Mouse (Mus musculus) hindbrain, embryonic 11.5 days (tissue): ENCODE measurements around the gene Dynlt1c. TPM values are rescaled to one million over a fixed set of nuclear protein-coding genes. Genes with fewer than 3 reads are reported as not detected.
"Not testable (repeated sequence)": the region's sequence is repeated elsewhere in the genome, so short reads cannot be mapped to it uniquely, and the experiment has no call there.

ENCODE experiments used
- ATAC-seq: fragments of 200-750 bp; cut with Nextera tagmentation; 2 replicates; pipeline ENCODE4 v1.8.0; 2017; ENCODE audit warnings: mild to moderate bottlenecking, moderate TSS enrichment, moderate library complexity; ENCODE audit not compliant: low FRiP score
- DNase-seq: peaks from one replicate; pipeline ENCODE4 v3.0.0-alpha.2; 2015; ENCODE audit warnings: low spot score
- H3K27ac ChIP-seq: fragments of 300-500 bp; sonication (generic); 2 replicates; pipeline ENCODE4 v1.5.1; 2014; ENCODE audit warnings: mild to moderate bottlenecking, low read depth, low read length
- H3K27me3 ChIP-seq: fragments of 300-500 bp; sonication (generic); 2 replicates; pipeline ENCODE4 v1.6.1; 2014; ENCODE audit warnings: mild to moderate bottlenecking, low read length, moderate library complexity, mixed read lengths; ENCODE audit not compliant: control insufficient read depth, insufficient read depth
- H3K36me3 ChIP-seq: fragments of 300-500 bp; sonication (generic); 2 replicates; pipeline ENCODE4 v1.6.1; 2014; ENCODE audit warnings: mild to moderate bottlenecking, low read length, moderate library complexity, mixed read lengths; ENCODE audit not compliant: control insufficient read depth, insufficient read depth
- H3K4me1 ChIP-seq: fragments of 300-500 bp; sonication (generic); replicated peaks from 2 replicates; pipeline ENCODE4 v1.6.1; 2014; ENCODE audit warnings: low read length, mixed read lengths; ENCODE audit not compliant: control insufficient read depth, insufficient read depth
- H3K4me2 ChIP-seq: fragments of 300-500 bp; sonication (generic); replicated peaks from 2 replicates; pipeline ENCODE4 v1.6.1; 2014; ENCODE audit warnings: mild to moderate bottlenecking, low read depth, low read length
- H3K4me3 ChIP-seq: fragments of 300-500 bp; sonication (generic); 2 replicates; pipeline ENCODE4 v1.5.1; 2014; ENCODE audit warnings: low read depth, low read length
- H3K9ac ChIP-seq: fragments of 300-500 bp; sonication (generic); 2 replicates; pipeline ENCODE4 v1.6.1; 2014; ENCODE audit warnings: low read depth, low read length
- H3K9me3 ChIP-seq: fragments of 300-500 bp; sonication (generic); 2 replicates; pipeline ENCODE4 v1.6.1; 2016; ENCODE audit warnings: low read length; ENCODE audit not compliant: control insufficient read depth
- WGBS: fragments of 180-500 bp; shearing (Covaris S2); extraction: QIAGEN DNeasy Blood & Tissue Kit; methylation state at CpG from one replicate; pipeline ENCODE4 v1.1.7; 2014; 5-methylcytosine and 5-hydroxymethylcytosine counted together
- polyA plus RNA-seq: library from polyadenylated mRNA; unstranded; fragments of >200 nt; fragmentation: Nextera tagmentation; extraction: Ambion mirVana; gene quantifications from 2 replicates; pipeline ENCODE4 v1.2.1, GENCODE M21; 2014

The Dynlt1c gene
- polyA plus RNA-seq, 1 experiment from 2014 or later, result 41.5 TPM

GRCm38 (mm10) chr17:6644210-6644609, 42.7 kb downstream of the Dynlt1c start:
- not testable (repeated sequence) for H3K4me1 ChIP-seq, H3K27ac ChIP-seq, H3K27me3 ChIP-seq, ATAC-seq, H3K9ac ChIP-seq, H3K4me3 ChIP-seq, H3K36me3 ChIP-seq, H3K9me3 ChIP-seq, DNase-seq, H3K4me2 ChIP-seq
- 89% methylated on average over 7 of the region's 9 CpGs for WGBS

GRCm38 (mm10) chr17:6644673-6645072, 43.2 kb downstream of the Dynlt1c start:
- H3K4me1 ChIP-seq, result not testable (repeated sequence)

GRCm38 (mm10) chr17:6645668-6646067, 44.2 kb downstream of the Dynlt1c start:
- not testable (repeated sequence) for H3K4me3 ChIP-seq, DNase-seq
- WGBS, result 93% methylated on average over 4 of the region's 4 CpGs

More at GRCm38 (mm10) chr17:6644673-6645072, 43.2 kb downstream of the Dynlt1c start:
- not testable (repeated sequence) for H3K4me2 ChIP-seq, H3K9me3 ChIP-seq, H3K36me3 ChIP-seq, H3K9ac ChIP-seq, DNase-seq, H3K27ac ChIP-seq, ATAC-seq, H3K27me3 ChIP-seq, H3K4me3 ChIP-seq
- WGBS, result 94% methylated on average over 4 of the region's 4 CpGs

GRCm38 (mm10) chr17:6646841-6647240, 45.4 kb downstream of the Dynlt1c start:
- H3K4me3 ChIP-seq, H3K9me3 ChIP-seq, H3K36me3 ChIP-seq, DNase-seq, H3K27ac ChIP-seq, H3K4me1 ChIP-seq, ATAC-seq, H3K27me3 ChIP-seq, H3K4me2 ChIP-seq, H3K9ac ChIP-seq: not testable (repeated sequence)
- WGBS, result 96% methylated on average over 7 of the region's 8 CpGs

More at GRCm38 (mm10) chr17:6645668-6646067, 44.2 kb downstream of the Dynlt1c start:
- not testable (repeated sequence) for H3K27ac ChIP-seq, H3K9me3 ChIP-seq, H3K36me3 ChIP-seq, H3K9ac ChIP-seq, H3K27me3 ChIP-seq, H3K4me2 ChIP-seq, ATAC-seq, H3K4me1 ChIP-seq

GRCm38 (mm10) chr17:6647452-6647851, 46.0 kb downstream of the Dynlt1c start:
- not testable (repeated sequence) for ATAC-seq, H3K27me3 ChIP-seq, H3K4me2 ChIP-seq, H3K36me3 ChIP-seq, H3K4me1 ChIP-seq, DNase-seq, H3K9me3 ChIP-seq, H3K27ac ChIP-seq, H3K4me3 ChIP-seq, H3K9ac ChIP-seq
- WGBS, result 97% methylated on average over 3 of the region's 3 CpGs

- H3K36me3 ChIP-seq, H3K9me3 ChIP-seq, ATAC-seq, H3K4me1 ChIP-seq, H3K27ac ChIP-seq, H3K4me3 ChIP-seq, H3K4me2 ChIP-seq, DNase-seq, H3K9ac ChIP-seq, H3K27me3 ChIP-seq: not testable (repeated sequence)
- 83% methylated on average over 4 of the region's 7 CpGs for WGBS
These were observed 49.6 kb downstream of the Dynlt1c start for GRCm38 (mm10) chr17:6650904-6651565.

GRCm38 (mm10) chr17:6653341-6653946, 52.0 kb downstream of the Dynlt1c start:
- H3K4me3 ChIP-seq, H3K4me1 ChIP-seq, H3K9me3 ChIP-seq, DNase-seq, ATAC-seq, H3K36me3 ChIP-seq, H3K4me2 ChIP-seq, H3K9ac ChIP-seq, H3K27me3 ChIP-seq, H3K27ac ChIP-seq: not testable (repeated sequence)
- 90% methylated on average over 3 of the region's 5 CpGs for WGBS

GRCm38 (mm10) chr17:6655087-6655511, 53.6 kb downstream of the Dynlt1c start:
- under 1% methylated on average over 34 of the region's 36 CpGs for WGBS
- peak overlapping the region; percentile 70 for H3K27ac ChIP-seq

More at GRCm38 (mm10) chr17:6655087-6655511, 53.6 kb downstream of the Dynlt1c start:
- not testable (repeated sequence) for H3K9me3 ChIP-seq, H3K36me3 ChIP-seq, H3K4me1 ChIP-seq, H3K27me3 ChIP-seq
- peak overlapping the region; percentile 41 for H3K4me3 ChIP-seq
- ATAC-seq, result peak; percentile 94
- peak overlapping the region; percentile 31 for H3K4me2 ChIP-seq
- H3K9ac ChIP-seq, result peak overlapping the region; percentile 59
- peak; percentile 92 for DNase-seq
